Mouse (Mus musculus) adrenal gland, adult 18-20 months (tissue): ENCODE data around the gene Mcm3ap. TPM values are rescaled to one million over a fixed set of nuclear protein-coding genes. Genes with fewer than 3 reads are reported as not detected.

Source experiments
- total RNA-seq, 2 experiments: library from RNA; stranded (reverse); gene quantifications; 1 replicate in 1 of 2; 2 replicates in 1 of 2; pipeline ENCODE4 v1.2.3; 2021

The Mcm3ap gene
- total RNA-seq, 2 experiments from 2014 or later = 23.0 to 27.5 TPM

Other genes starting within 250 kb of the Mcm3ap start
- 10 to 100 TPM; 21.3 to 31.3 TPM for gene Prmt2, start 231.1 kb upstream of the Mcm3ap start, total RNA-seq
- 10 to 100 TPM; 14.4 to 90.4 TPM for gene S100b, start 215.1 kb upstream of the Mcm3ap start, total RNA-seq
- gene Dip2a, start 123.6 kb upstream of the Mcm3ap start, total RNA-seq = 10 to 100 TPM; 22.1 to 23.7 TPM
- gene AC141477.1, start 28.5 kb upstream of the Mcm3ap start, total RNA-seq = 1 to 10 TPM in 1 of 2 experiments, not detected in 1; 3.5 TPM
- 10 to 100 TPM; 11.9 to 13.4 TPM for gene Pcnt, start 26.1 kb upstream of the Mcm3ap start, total RNA-seq
- not detected for gene 2610028H24Rik, start 19.8 kb upstream of the Mcm3ap start, total RNA-seq
- gene Ybey, start 187 bp downstream of the Mcm3ap start, total RNA-seq = 1 to 10 TPM; 2.4 to 2.5 TPM
- 10 to 100 TPM; 45.1 to 73.1 TPM for gene Lss, start 62.7 kb downstream of the Mcm3ap start, total RNA-seq
- under 1 TPM in 1 of 2 experiments, not detected in 1; 0.32 TPM for gene Spatc1l, start 93.3 kb downstream of the Mcm3ap start, total RNA-seq
- gene Ftcd, start 106.7 kb downstream of the Mcm3ap start, total RNA-seq = not detected
- 10 to 100 TPM; 20.4 to 44.9 TPM for gene Col6a2, start 154.7 kb downstream of the Mcm3ap start, total RNA-seq